Mouse (Mus musculus) cortical plate, adult 2 months (tissue): Measurements from ENCODE around the gene Slc35b2.

ENCODE experiments used
- CTCF ChIP-seq: fragments of 200-500 bp; IDR thresholded peaks from 2 replicates; pipeline ENCODE4 v1.5.1; 2011; ENCODE audit warnings: mild to moderate bottlenecking, control low read depth, low read length; ENCODE audit not compliant: insufficient read depth; ENCODE audit errors: extremely low read depth
- POLR2A ChIP-seq: fragments of 200-500 bp; IDR thresholded peaks from 2 replicates; pipeline ENCODE4 v1.6.1; 2011; ENCODE audit warnings: mild to moderate bottlenecking, low read length, control low read depth; ENCODE audit not compliant: insufficient read depth; ENCODE audit errors: extremely low read depth

- TF ChIP-seq CTCF (no peak), POLR2A (no peak)
These were observed 46.5 kb upstream of the Slc35b2 start for GRCm38 (mm10) chr17:45517135-45517534.
